Comparison of ENCODE assay signal across 8 mouse cellular contexts in the genomic region with DNA sequence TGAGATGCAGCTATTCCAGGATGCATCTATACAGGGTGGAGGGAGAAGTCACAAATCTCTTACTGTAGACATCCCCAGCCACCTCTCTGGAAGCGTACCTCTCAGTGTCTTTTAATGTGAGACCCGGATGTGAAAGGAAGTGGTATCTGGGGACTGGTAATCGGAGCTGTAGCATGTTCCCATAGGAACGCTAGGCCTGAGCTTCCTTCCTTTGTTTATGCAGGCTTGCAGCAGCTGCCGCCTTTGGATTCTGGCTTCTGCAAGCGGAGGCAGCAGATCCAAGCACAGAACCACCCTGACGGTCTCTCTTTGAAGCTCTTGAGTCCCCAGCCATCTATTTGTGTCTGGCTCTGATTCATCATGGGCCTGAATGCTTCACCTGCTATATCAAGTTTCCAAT.
DNase-seq lines count a peak whose midpoint lies in the region; ATAC-seq lines count a peak whose summit lies in the region.

No protein-coding gene starts in this region.

- no peak for DNase-seq in kidney, adult 11 months
- peak; percentile 65 to 70 for DNase-seq in frontal cortex, adult 2 months (ENCODE audit: extremely low spot score in 1 of 2, low spot score in 1 of 2)
- peak; percentile 55 to 69 for DNase-seq in layer of hippocampus, postnatal 10 days (ENCODE audit: low spot score in 2 of 2)
- peak; percentile 80 for DNase-seq in midbrain, embryonic 14.5 days
- DNase-seq in adrenal gland, adult 8-10 months: no peak
- DNase-seq in gastrocnemius, adult 18-20 months (ENCODE audit: low spot score): no peak
- no peak for DNase-seq in thymus, adult 18-20 months

- WGBS in kidney, embryonic 14.5 days: 9% methylated on average over 7 of the region's 7 CpGs
- WGBS in midbrain, embryonic 14.5 days: 13% methylated on average over 7 of the region's 7 CpGs

- H3K4me3 ChIP-seq in kidney, embryonic 14.5 days (ENCODE audit: low read length): no peak overlapping the region
- no peak overlapping the region for H3K4me3 ChIP-seq in midbrain, embryonic 14.5 days (replicated peaks; ENCODE audit: low read depth, low read length)

- H3K4me1 ChIP-seq in kidney, embryonic 14.5 days (ENCODE audit: control insufficient read depth, insufficient read depth, low read length): no peaks in the 10 kb centered on the region
- H3K4me1 ChIP-seq in midbrain, embryonic 14.5 days (ENCODE audit: control insufficient read depth, insufficient read depth, low read length): peaks cover 23% of the 10 kb centered on the region

- H3K27ac ChIP-seq in kidney, embryonic 14.5 days (ENCODE audit: low read depth, low read length): no peak overlapping the region
- H3K27ac ChIP-seq in midbrain, embryonic 14.5 days (replicated peaks; ENCODE audit: low read depth, low read length): peak overlapping the region; percentile 47

- no peaks in the 10 kb centered on the region for H3K27me3 ChIP-seq in kidney, embryonic 14.5 days (ENCODE audit: control insufficient read depth, insufficient read depth, low read length)
- no peaks in the 10 kb centered on the region for H3K27me3 ChIP-seq in midbrain, embryonic 14.5 days (ENCODE audit: control insufficient read depth, insufficient read depth, low read length)

- no peak overlapping the region for H3K4me2 ChIP-seq in kidney, embryonic 14.5 days (replicated peaks; ENCODE audit: low read depth, low read length)
- no peak overlapping the region for H3K4me2 ChIP-seq in midbrain, embryonic 14.5 days (ENCODE audit: low read length)

- no peaks in the 10 kb centered on the region for H3K9me3 ChIP-seq in kidney, embryonic 14.5 days (ENCODE audit: control insufficient read depth, low read length)
- no peaks in the 10 kb centered on the region for H3K9me3 ChIP-seq in midbrain, embryonic 14.5 days (ENCODE audit: control insufficient read depth, low read length)

- H3K9ac ChIP-seq in kidney, embryonic 14.5 days (ENCODE audit: low read depth, low read length): no peak overlapping the region
- no peak overlapping the region for H3K9ac ChIP-seq in midbrain, embryonic 14.5 days (replicated peaks; ENCODE audit: low read length)

- H3K36me3 ChIP-seq in kidney, embryonic 14.5 days (ENCODE audit: control insufficient read depth, insufficient read depth, low read length): no peaks in the 10 kb centered on the region
- no peaks in the 10 kb centered on the region for H3K36me3 ChIP-seq in midbrain, embryonic 14.5 days (ENCODE audit: control insufficient read depth, insufficient read depth, low read length)

- ATAC-seq in kidney, embryonic 14.5 days (ENCODE audit: low FRiP score, low TSS enrichment): peak; percentile 47; the same call in 1 of the 2 replicates
- ATAC-seq in midbrain, embryonic 14.5 days (ENCODE audit: low FRiP score, low TSS enrichment): peak; percentile 59; the same call in 1 of the 2 replicates

Comparison
In these comparisons a context has a peak if more than half of its experiments do, and no peak if none do; other contexts are left out.
1. DNase-seq: peak in frontal cortex, adult 2 months (2 of 2), layer of hippocampus, postnatal 10 days (2 of 2) and midbrain, embryonic 14.5 days (single experiment); none in kidney, adult 11 months (single experiment), adrenal gland, adult 8-10 months (single experiment), gastrocnemius, adult 18-20 months (single experiment) and thymus, adult 18-20 months (0 of 2).